Mouse (Mus musculus): ENCODE measurements at regions not wholly inside any gene's neighbourhood (a gene's known extent, or its start where the extent isn't known, plus 50 kb on each side); places are given as distances from the start of the nearest gene placed in this dataset.

- TF ChIP-seq CTCF (IDR thresholded peaks at IDR 0.05; ENCODE audit: low read depth, low read length) (no peak), POLR2A (IDR thresholded peaks at IDR 0.05; ENCODE audit: insufficient read depth, low read length) (no peak), EP300 (IDR thresholded peaks at IDR 0.05; ENCODE audit: insufficient read depth, low read depth, low read length) (no peak)
Measured at GRCm38 (mm10) chr3:78067113-78067639, 1219.1 kb downstream of the Rapgef2 start.

All from ES-Bruce4 (cell line).